Mouse (Mus musculus) ES-Bruce4 (cell line): ENCODE results near the gene Tnfrsf12a.

ENCODE experiments used
- EP300 ChIP-seq: IDR thresholded peaks from 2 replicates; pipeline ENCODE4 v1.6.1; 2011; ENCODE audit warnings: low read depth, low read length; ENCODE audit not compliant: insufficient read depth
- POLR2A ChIP-seq: IDR thresholded peaks from one replicate; pipeline ENCODE4 v1.8.1; 2011; ENCODE audit warnings: low read length; ENCODE audit not compliant: insufficient read depth

GRCm38 (mm10) chr17:23682530-23682929 lies 5.3 kb upstream of the Tnfrsf12a start:
- TF ChIP-seq EP300 (no peak), POLR2A (no peak)
